Mouse (Mus musculus) myocyte (in vitro differentiated cells): ENCODE measurements around the gene Rgl1.

Source experiments
- E2F4 ChIP-seq: IDR thresholded peaks from one replicate; pipeline ENCODE4 v1.6.1; 2011; ENCODE audit warnings: mild to moderate bottlenecking, control low read depth, moderate library complexity; ENCODE audit not compliant: insufficient read depth
- MAX ChIP-seq: IDR thresholded peaks from one replicate; pipeline ENCODE4 v1.6.1; 2011; ENCODE audit warnings: low read depth, mild to moderate bottlenecking, control low read depth
- MYOG ChIP-seq, 3 experiments: IDR thresholded peaks; one replicate each; pipeline ENCODE4 v1.6.1; 2011; ENCODE audit warnings: control low read depth in 2 of 3, low read depth in 2 of 3, mild to moderate bottlenecking in 2 of 3; ENCODE audit not compliant: insufficient read length in 2 of 3, control insufficient read depth in 1 of 3, insufficient read depth in 1 of 3
- POLR2A ChIP-seq: IDR thresholded peaks from one replicate; pipeline ENCODE4 v1.6.1; 2011; ENCODE audit warnings: low read depth, mild to moderate bottlenecking, control low read depth, moderate library complexity; ENCODE audit not compliant: insufficient read length
- POLR2AphosphoS2 ChIP-seq: IDR thresholded peaks from one replicate; pipeline ENCODE4 v1.6.1; 2011; ENCODE audit warnings: low read depth, control low read depth; ENCODE audit not compliant: insufficient read length
- SRF ChIP-seq: IDR thresholded peaks from one replicate; pipeline ENCODE4 v1.6.1; 2011; ENCODE audit warnings: low read depth; ENCODE audit not compliant: control insufficient read depth, insufficient read length
- TCF12 ChIP-seq: IDR thresholded peaks from one replicate; pipeline ENCODE4 v1.6.1; 2011; ENCODE audit warnings: mild to moderate bottlenecking, control low read depth; ENCODE audit not compliant: poor library complexity, insufficient read depth, severe bottlenecking
- TCF3 ChIP-seq: IDR thresholded peaks from one replicate; pipeline ENCODE4 v1.6.1; 2011; ENCODE audit warnings: low read depth, control low read depth; ENCODE audit not compliant: insufficient read length
- USF1 ChIP-seq: IDR thresholded peaks from one replicate; pipeline ENCODE4 v1.6.1; 2011; ENCODE audit warnings: low read depth, mild to moderate bottlenecking, control low read depth, moderate library complexity

- TF ChIP-seq USF1 (no peak), POLR2A (no peak), E2F4 (no peak), MAX (no peak), POLR2AphosphoS2 (no peak), TCF3 (no peak), MYOG (IDR thresholded peaks at IDR 0.05; ENCODE audit: control insufficient read depth in 1 of 3, insufficient read depth in 1 of 3, insufficient read length in 2 of 3, low read depth in 2 of 3) (no peak), TCF12 (no peak), SRF (no peak)
Measured at GRCm38 (mm10) chr1:152726095-152726494, 40.1 kb downstream of the Rgl1 start.
